Mouse (Mus musculus) kidney, embryonic 14.5 days (tissue): ENCODE measurements around the gene Fam81a. TPM values are rescaled to one million over a fixed set of nuclear protein-coding genes. Genes with fewer than 3 reads are reported as not detected.

ENCODE experiments used
- ATAC-seq: fragments of 200-750 bp; cut with Nextera tagmentation; 2 replicates; pipeline ENCODE4 v1.8.0; 2017; ENCODE audit warnings: moderate number of reproducible peaks, mild to moderate bottlenecking, moderate TSS enrichment, moderate library complexity; ENCODE audit not compliant: low FRiP score, low TSS enrichment
- H3K27ac ChIP-seq: fragments of 300-500 bp; sonication (generic); 2 replicates; pipeline ENCODE4 v1.5.1; 2014; ENCODE audit warnings: low read depth, mild to moderate bottlenecking, low read length, moderate library complexity, mixed read lengths
- H3K27me3 ChIP-seq: fragments of 300-500 bp; sonication (generic); 2 replicates; pipeline ENCODE4 v1.6.1; 2014; ENCODE audit warnings: mild to moderate bottlenecking, low read length; ENCODE audit not compliant: control insufficient read depth, insufficient read depth
- H3K36me3 ChIP-seq: fragments of 300-500 bp; sonication (generic); 2 replicates; pipeline ENCODE4 v1.6.1; 2014; ENCODE audit warnings: low read length, mixed read lengths; ENCODE audit not compliant: control insufficient read depth, insufficient read depth
- H3K4me1 ChIP-seq: fragments of 300-500 bp; sonication (generic); 2 replicates; pipeline ENCODE4 v1.6.1; 2014; ENCODE audit warnings: low read length, mixed read lengths; ENCODE audit not compliant: control insufficient read depth, insufficient read depth
- H3K4me2 ChIP-seq: fragments of 300-500 bp; sonication (generic); replicated peaks from 2 replicates; pipeline ENCODE4 v1.6.1; 2014; ENCODE audit warnings: low read depth, mild to moderate bottlenecking, low read length
- H3K4me3 ChIP-seq: fragments of 300-500 bp; sonication (generic); 2 replicates; pipeline ENCODE4 v1.5.1; 2014; ENCODE audit warnings: mild to moderate bottlenecking, low read length
- H3K9ac ChIP-seq: fragments of 300-500 bp; sonication (generic); 2 replicates; pipeline ENCODE4 v1.6.1; 2014; ENCODE audit warnings: low read depth, mild to moderate bottlenecking, low read length, moderate library complexity
- H3K9me3 ChIP-seq: fragments of 300-500 bp; sonication (generic); 2 replicates; pipeline ENCODE4 v1.6.1; 2016; ENCODE audit warnings: low read length; ENCODE audit not compliant: control insufficient read depth
- WGBS: fragments of 180-500 bp; shearing (Covaris S2); extraction: QIAGEN DNeasy Blood & Tissue Kit; methylation state at CpG from one replicate; pipeline ENCODE4 v1.1.7; 2014; 5-methylcytosine and 5-hydroxymethylcytosine counted together
- polyA plus RNA-seq: library from polyadenylated mRNA; unstranded; fragments of >200 nt; fragmentation: Nextera tagmentation; extraction: Ambion mirVana; gene quantifications from 2 replicates; pipeline ENCODE4 v1.2.1, GENCODE M21; 2014

Gene Fam81a
- polyA plus RNA-seq, 1 experiment from 2014 or later = 13.0 TPM

DNA sequence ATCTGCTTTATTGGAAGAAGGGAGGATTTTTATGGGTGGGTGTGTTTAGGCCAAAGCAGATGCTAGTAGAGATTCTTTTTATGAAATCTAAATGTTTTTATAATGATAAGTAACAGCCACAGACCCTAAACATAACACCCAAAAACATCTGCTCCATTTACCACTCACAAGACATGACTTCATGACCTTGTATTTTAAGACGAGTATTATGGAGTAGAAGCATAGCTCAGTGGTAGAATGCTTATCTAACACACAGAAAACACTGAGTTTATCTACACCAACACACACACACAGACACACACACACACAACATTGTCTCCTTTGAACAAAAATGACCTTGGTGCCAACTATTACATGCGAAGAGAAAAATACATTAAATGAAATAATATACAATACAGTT is 97.5 kb downstream of the Fam81a start:
- Histone ChIP-seq H3K4me3 (no peak overlapping the region), H3K4me1 (peaks cover 18% of the 10 kb centered on the region), H3K27ac (no peak overlapping the region), H3K9ac (no peak overlapping the region), H3K27me3 (no peaks in the 10 kb centered on the region), H3K36me3 (no peaks in the 10 kb centered on the region), H3K9me3 (no peaks in the 10 kb centered on the region), H3K4me2 (no peak overlapping the region)
- ATAC-seq = no peak
- 66% methylated on average over 2 of the region's 2 CpGs for WGBS

DNA sequence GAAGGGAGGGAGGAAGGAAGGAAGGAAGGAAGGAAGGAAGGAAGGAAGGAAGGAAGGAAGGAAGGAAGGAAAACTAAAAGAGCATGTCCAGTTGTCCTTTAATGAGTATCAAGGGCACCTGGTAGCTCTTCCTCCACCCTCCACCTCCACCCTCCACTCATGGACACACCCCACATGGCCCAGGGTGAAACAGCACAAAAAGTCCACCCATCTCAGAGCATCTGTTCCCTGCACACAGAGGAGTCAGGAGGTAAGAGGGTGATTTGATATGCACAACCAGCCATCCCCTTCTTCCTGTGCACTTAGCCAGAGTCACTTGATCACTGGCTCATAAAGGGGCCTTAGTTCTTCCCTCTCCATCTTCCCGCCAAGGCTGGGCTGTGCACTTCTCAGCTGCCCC is 99.4 kb downstream of the Fam81a start:
- ATAC-seq = 0 out of 2 replicates have a peak, but pooled peaks have one; percentile 20
- Histone ChIP-seq H3K4me3 (no peak overlapping the region), H3K9ac (no peak overlapping the region), H3K4me1 (no peaks in the 10 kb centered on the region), H3K36me3 (no peaks in the 10 kb centered on the region), H3K4me2 (no peak overlapping the region), H3K27me3 (no peaks in the 10 kb centered on the region), H3K27ac (no peak overlapping the region), H3K9me3 (no peaks in the 10 kb centered on the region)
- WGBS = 23% methylated on average over 1 of the region's 1 CpGs

DNA sequence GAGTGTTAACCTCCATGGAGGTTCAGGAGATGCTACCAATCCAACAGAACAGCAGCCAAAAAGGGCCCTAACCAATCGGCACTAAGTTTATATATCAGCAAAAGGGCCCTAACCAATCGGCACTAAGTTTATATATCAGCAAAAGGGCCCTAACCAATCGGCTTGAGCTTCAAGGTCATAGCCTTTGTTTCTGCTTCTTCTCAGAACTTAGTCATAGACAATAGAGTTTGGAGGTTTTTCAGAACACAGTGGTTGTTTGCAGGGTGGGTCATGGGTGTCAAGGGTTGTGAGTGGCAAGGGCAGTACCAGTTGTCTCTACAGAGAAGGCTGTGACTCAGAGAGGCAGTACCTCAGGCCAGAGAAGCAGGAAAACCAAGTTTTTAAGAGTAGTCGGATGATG is 100.2 kb downstream of the Fam81a start:
- WGBS = 94% methylated on average over 4 of the region's 4 CpGs
- H3K4me3 ChIP-seq = no peak overlapping the region
- no peak overlapping the region for H3K9ac ChIP-seq
- no peak overlapping the region for H3K4me2 ChIP-seq
- no peak for ATAC-seq
- no peak overlapping the region for H3K27ac ChIP-seq
- no peaks in the 10 kb centered on the region for H3K4me1 ChIP-seq
- H3K36me3 ChIP-seq = no peaks in the 10 kb centered on the region
- no peaks in the 10 kb centered on the region for H3K9me3 ChIP-seq
- H3K27me3 ChIP-seq = no peaks in the 10 kb centered on the region

DNA sequence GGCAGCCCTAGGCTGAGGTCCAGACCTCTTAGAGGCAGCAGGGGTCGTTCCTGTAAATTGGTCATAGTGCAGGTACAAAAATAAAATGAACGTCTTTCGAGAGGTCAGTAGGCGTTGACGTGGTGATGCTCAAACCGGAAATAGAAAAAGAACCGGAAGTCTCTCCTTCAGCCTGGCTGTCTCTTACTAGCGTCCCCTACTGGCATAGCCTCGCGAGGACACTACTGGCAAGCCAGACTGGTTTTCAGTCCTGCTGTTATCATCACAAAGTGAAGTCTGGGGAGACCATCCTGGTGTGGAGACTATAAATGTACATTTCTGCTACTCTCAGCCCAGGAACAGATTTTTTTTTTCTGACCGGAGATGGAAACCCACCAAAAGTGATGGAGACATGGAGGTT is 101.8 kb downstream of the Fam81a start:
- ATAC-seq = no peak
- Histone ChIP-seq H3K9me3 (no peaks in the 10 kb centered on the region), H3K27me3 (no peaks in the 10 kb centered on the region), H3K9ac (no peak overlapping the region), H3K4me1 (0 out of 2 replicates have a peak, but pooled peaks cover 3% of the 10 kb centered on the region), H3K36me3 (no peaks in the 10 kb centered on the region), H3K4me2 (no peak overlapping the region), H3K4me3 (no peak overlapping the region), H3K27ac (no peak overlapping the region)
- 88% methylated on average over 11 of the region's 11 CpGs for WGBS

DNA sequence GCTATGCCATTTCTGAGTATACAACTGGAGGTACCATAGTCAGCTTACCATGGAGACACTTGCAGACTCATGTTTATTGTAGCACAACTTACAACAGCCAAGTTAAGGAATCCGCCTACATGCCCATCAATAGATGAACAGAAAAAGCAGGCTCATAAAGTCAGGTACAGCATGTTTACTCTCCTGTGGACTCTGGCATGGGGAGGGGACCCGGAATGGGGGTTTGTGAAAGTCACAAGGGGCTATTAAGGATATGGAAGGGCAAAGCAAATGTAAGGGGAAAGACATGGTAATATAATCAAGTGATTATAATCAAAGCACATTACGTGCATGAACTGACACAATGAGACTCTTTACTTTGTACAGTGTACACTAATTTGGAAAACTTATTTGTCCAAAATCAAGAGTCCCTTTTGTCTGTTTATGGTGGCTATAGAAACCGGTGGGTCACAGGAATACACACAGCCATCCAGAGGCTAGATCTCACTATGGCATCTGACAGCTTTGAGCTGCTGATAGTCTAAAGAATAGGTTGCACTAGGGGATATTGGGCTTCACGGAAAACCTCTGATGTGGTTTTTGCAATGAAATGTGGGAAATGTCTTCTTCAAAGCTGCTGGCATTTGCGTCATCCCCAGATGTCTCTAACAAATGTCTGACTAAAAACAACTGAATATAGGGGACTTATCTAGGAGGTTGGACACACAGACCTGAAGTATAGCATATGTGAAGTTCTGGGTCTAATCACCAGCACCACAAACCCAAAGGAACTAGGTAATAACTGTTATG is 102.6 kb downstream of the Fam81a start:
- no peaks in the 10 kb centered on the region for H3K9me3 ChIP-seq
- no peak for ATAC-seq
- H3K9ac ChIP-seq = no peak overlapping the region
- H3K4me1 ChIP-seq = peaks cover 6% of the 10 kb centered on the region; the same call in 1 of the 2 replicates
- H3K4me2 ChIP-seq = no peak overlapping the region
- H3K36me3 ChIP-seq = no peaks in the 10 kb centered on the region
- H3K27ac ChIP-seq = no peak overlapping the region
- WGBS = 83% methylated on average over 6 of the region's 6 CpGs
- no peaks in the 10 kb centered on the region for H3K27me3 ChIP-seq
- H3K4me3 ChIP-seq = no peak overlapping the region

Other genes starting within 250 kb of the Fam81a start
- gene Bnip2, start 153.1 kb downstream of the Fam81a start, polyA plus RNA-seq = 96.5 and 124 TPM in 2 replicates
- 214 and 254 TPM in 2 replicates for gene Gtf2a2, start 130.0 kb downstream of the Fam81a start, polyA plus RNA-seq
- 1.3 and 1.5 TPM in 2 replicates for gene Gcnt3, start 104.5 kb downstream of the Fam81a start, polyA plus RNA-seq
- gene Myo1e, start 64.8 kb upstream of the Fam81a start, polyA plus RNA-seq = 10.6 and 20.6 TPM in 2 replicates